Mouse (Mus musculus): ENCODE results near the gene Pcca. TPM values are rescaled to one million over a fixed set of nuclear protein-coding genes. Genes with fewer than 3 reads are reported as not detected.

The Pcca gene
- polyA plus RNA-seq, 1 experiment from 2014 or later = 36.0 TPM

DNA sequence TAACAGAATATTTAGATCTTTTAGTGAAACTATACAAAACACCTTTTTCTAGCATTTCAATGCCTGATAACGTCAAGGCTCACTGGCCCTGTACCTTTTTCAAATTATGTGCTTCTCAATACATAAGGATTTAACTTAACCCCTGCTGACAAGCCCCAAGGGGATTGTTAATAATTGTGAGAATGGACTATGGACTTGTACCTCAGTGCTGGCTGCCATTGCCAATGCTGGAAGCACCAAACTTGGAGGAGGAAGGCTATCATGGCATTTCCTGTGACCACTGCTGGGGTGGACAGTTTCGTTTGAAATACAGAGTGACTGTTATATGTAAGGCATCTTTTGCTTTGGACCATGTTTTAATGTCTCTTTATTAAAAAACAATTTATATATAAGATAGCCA lies 68.6 kb downstream of the Pcca start:
- no peaks in the 10 kb centered on the region for H3K36me3 ChIP-seq (ENCODE audit: insufficient read depth, low read length)
- ATAC-seq (replicated peaks; ENCODE audit: low FRiP score, low read depth) = no peak
- H3K4me3 ChIP-seq (replicated peaks; ENCODE audit: low read depth, low read length) = no peak overlapping the region
- no peaks in the 10 kb centered on the region for H3K9me3 ChIP-seq (replicated peaks; ENCODE audit: low read length)
- DNase-seq (ENCODE audit: low spot score) = no peak
- 69% methylated on average over 2 of the region's 2 CpGs for WGBS
- no peak overlapping the region for H3K27ac ChIP-seq
- no peak overlapping the region for H3K4me2 ChIP-seq (ENCODE audit: low read length)
- no peaks in the 10 kb centered on the region for H3K4me1 ChIP-seq (replicated peaks; ENCODE audit: insufficient read depth, low read length)
- no peaks in the 10 kb centered on the region for H3K27me3 ChIP-seq (ENCODE audit: insufficient read depth, low read length)
- no peak overlapping the region for H3K9ac ChIP-seq (ENCODE audit: low read depth, low read length)
- no peak for TF ChIP-seq CTCF (IDR thresholded peaks at IDR 0.05; ENCODE audit: low read depth)

- Histone ChIP-seq H3K27me3 (ENCODE audit: insufficient read depth, low read length) (no peaks in the 10 kb centered on the region), H3K4me1 (replicated peaks; ENCODE audit: insufficient read depth, low read length) (no peaks in the 10 kb centered on the region), H3K9ac (ENCODE audit: low read depth, low read length) (no peak overlapping the region), H3K36me3 (ENCODE audit: insufficient read depth, low read length) (no peaks in the 10 kb centered on the region), H3K27ac (no peak overlapping the region), H3K4me2 (ENCODE audit: low read length) (no peak overlapping the region), H3K9me3 (replicated peaks; ENCODE audit: low read length) (no peaks in the 10 kb centered on the region), H3K4me3 (replicated peaks; ENCODE audit: low read depth, low read length) (no peak overlapping the region)
- ATAC-seq (replicated peaks; ENCODE audit: low FRiP score, low read depth) (peak; percentile 71; the same call in 1 of the 2 replicates), DNase-seq (ENCODE audit: low spot score) (peak; percentile 38)
- TF ChIP-seq CTCF (IDR thresholded peaks at IDR 0.05; ENCODE audit: low read depth) = no peak
- 71% methylated on average over 1 of the region's 1 CpGs for WGBS
These were observed 72.4 kb downstream of the Pcca start for GRCm38 (mm10) chr14:122606499-122606898.

GRCm38 (mm10) chr14:122607456-122607855 lies 73.3 kb downstream of the Pcca start:
- H3K9ac ChIP-seq (ENCODE audit: low read depth, low read length) = no peak overlapping the region
- H3K9me3 ChIP-seq (replicated peaks; ENCODE audit: low read length) = no peaks in the 10 kb centered on the region
- no peak overlapping the region for H3K27ac ChIP-seq
- no peaks in the 10 kb centered on the region for H3K27me3 ChIP-seq (ENCODE audit: insufficient read depth, low read length)
- DNase-seq (ENCODE audit: low spot score) (no peak), ATAC-seq (replicated peaks; ENCODE audit: low FRiP score, low read depth) (no peak)
- no peaks in the 10 kb centered on the region for H3K36me3 ChIP-seq (ENCODE audit: insufficient read depth, low read length)
- TF ChIP-seq CTCF (IDR thresholded peaks at IDR 0.05; ENCODE audit: low read depth) = no peak
- no peaks in the 10 kb centered on the region for H3K4me1 ChIP-seq (replicated peaks; ENCODE audit: insufficient read depth, low read length)
- 83% methylated on average over 4 of the region's 4 CpGs for WGBS
- H3K4me2 ChIP-seq (ENCODE audit: low read length) = no peak overlapping the region
- H3K4me3 ChIP-seq (replicated peaks; ENCODE audit: low read depth, low read length) = no peak overlapping the region

- Histone ChIP-seq H3K4me2 (ENCODE audit: low read length) (no peak overlapping the region), H3K27me3 (ENCODE audit: insufficient read depth, low read length) (no peaks in the 10 kb centered on the region)
- 81% methylated on average over 2 of the region's 2 CpGs for WGBS
These were observed 74.2 kb downstream of the Pcca start for GRCm38 (mm10) chr14:122608323-122608722.

DNA sequence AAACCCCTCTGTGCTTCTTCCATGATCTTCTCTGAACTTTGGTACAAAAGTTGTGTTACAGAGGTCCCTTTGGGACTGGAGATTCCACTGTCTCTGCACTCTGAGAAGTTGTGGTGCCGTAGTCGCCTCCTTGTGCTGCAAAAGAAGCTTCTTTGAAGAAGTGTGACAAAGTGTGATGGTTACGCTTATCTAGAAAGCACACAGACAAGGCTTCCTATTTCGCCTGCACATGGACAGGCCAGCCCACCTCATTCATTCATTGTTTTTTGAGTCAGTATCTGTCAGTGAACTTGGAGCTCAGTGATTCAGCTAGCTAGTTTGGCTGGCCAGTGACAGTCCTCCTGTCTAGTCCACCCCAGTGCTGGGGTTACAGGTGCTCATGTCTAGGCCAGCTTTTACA lies 76.9 kb downstream of the Pcca start:
- no peak overlapping the region for H3K4me3 ChIP-seq (replicated peaks; ENCODE audit: low read depth, low read length)
- ATAC-seq (replicated peaks; ENCODE audit: low FRiP score, low read depth) = no peak
- H3K27me3 ChIP-seq (ENCODE audit: insufficient read depth, low read length) = no peaks in the 10 kb centered on the region
- H3K9ac ChIP-seq (ENCODE audit: low read depth, low read length) = no peak overlapping the region
- H3K4me1 ChIP-seq (replicated peaks; ENCODE audit: insufficient read depth, low read length) = no peaks in the 10 kb centered on the region
- no peak overlapping the region for H3K4me2 ChIP-seq (ENCODE audit: low read length)
- DNase-seq (ENCODE audit: low spot score) = no peak
- 86% methylated on average over 4 of the region's 4 CpGs for whole genome bisulfite sequencing
- H3K36me3 ChIP-seq (ENCODE audit: insufficient read depth, low read length) = no peaks in the 10 kb centered on the region
- no peak overlapping the region for H3K27ac ChIP-seq
- TF ChIP-seq CTCF (IDR thresholded peaks at IDR 0.05; ENCODE audit: low read depth) = no peak
- H3K9me3 ChIP-seq (replicated peaks; ENCODE audit: low read length) = no peaks in the 10 kb centered on the region

More at GRCm38 (mm10) chr14:122608323-122608722, 74.2 kb downstream of the Pcca start:
- no peaks in the 10 kb centered on the region for H3K9me3 ChIP-seq (replicated peaks; ENCODE audit: low read length)
- H3K4me3 ChIP-seq (replicated peaks; ENCODE audit: low read depth, low read length) = no peak overlapping the region
- TF ChIP-seq CTCF (IDR thresholded peaks at IDR 0.05; ENCODE audit: low read depth) = no peak
- H3K27ac ChIP-seq = no peak overlapping the region
- no peaks in the 10 kb centered on the region for H3K36me3 ChIP-seq (ENCODE audit: insufficient read depth, low read length)
- ATAC-seq (replicated peaks; ENCODE audit: low FRiP score, low read depth) (no peak), DNase-seq (ENCODE audit: low spot score) (no peak)
- no peaks in the 10 kb centered on the region for H3K4me1 ChIP-seq (replicated peaks; ENCODE audit: insufficient read depth, low read length)
- no peak overlapping the region for H3K9ac ChIP-seq (ENCODE audit: low read depth, low read length)

DNA sequence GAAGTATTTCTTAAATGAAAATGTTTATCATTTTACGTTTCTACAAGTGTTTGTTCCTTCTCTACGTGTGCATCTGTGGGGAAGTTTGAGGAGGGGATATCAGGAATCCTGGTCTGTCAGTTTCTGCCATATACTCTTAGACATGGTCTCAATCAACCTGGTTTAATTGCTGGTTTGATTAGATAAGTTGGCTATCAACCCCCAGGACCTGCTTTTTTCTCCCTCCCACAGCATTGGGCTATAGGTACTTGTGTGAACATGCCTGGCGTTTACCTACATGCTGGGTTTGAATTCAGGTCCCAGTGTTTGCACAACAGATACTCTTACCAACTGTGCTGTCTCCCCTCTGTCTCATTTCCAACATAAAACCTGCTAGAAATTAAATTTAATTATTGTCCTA lies 78.2 kb downstream of the Pcca start:
- no peaks in the 10 kb centered on the region for H3K9me3 ChIP-seq (replicated peaks; ENCODE audit: low read length)
- ATAC-seq (replicated peaks; ENCODE audit: low FRiP score, low read depth) = no peak
- no peak for DNase-seq (ENCODE audit: low spot score)
- no peak overlapping the region for H3K27ac ChIP-seq
- H3K4me1 ChIP-seq (replicated peaks; ENCODE audit: insufficient read depth, low read length) = no peaks in the 10 kb centered on the region
- H3K4me3 ChIP-seq (replicated peaks; ENCODE audit: low read depth, low read length) = no peak overlapping the region
- H3K27me3 ChIP-seq (ENCODE audit: insufficient read depth, low read length) = no peaks in the 10 kb centered on the region
- H3K36me3 ChIP-seq (ENCODE audit: insufficient read depth, low read length) = no peaks in the 10 kb centered on the region
- no peak for TF ChIP-seq CTCF (IDR thresholded peaks at IDR 0.05; ENCODE audit: low read depth)
- WGBS = 91% methylated on average over 3 of the region's 3 CpGs
- H3K4me2 ChIP-seq (ENCODE audit: low read length) = no peak overlapping the region
- no peak overlapping the region for H3K9ac ChIP-seq (ENCODE audit: low read depth, low read length)

DNA sequence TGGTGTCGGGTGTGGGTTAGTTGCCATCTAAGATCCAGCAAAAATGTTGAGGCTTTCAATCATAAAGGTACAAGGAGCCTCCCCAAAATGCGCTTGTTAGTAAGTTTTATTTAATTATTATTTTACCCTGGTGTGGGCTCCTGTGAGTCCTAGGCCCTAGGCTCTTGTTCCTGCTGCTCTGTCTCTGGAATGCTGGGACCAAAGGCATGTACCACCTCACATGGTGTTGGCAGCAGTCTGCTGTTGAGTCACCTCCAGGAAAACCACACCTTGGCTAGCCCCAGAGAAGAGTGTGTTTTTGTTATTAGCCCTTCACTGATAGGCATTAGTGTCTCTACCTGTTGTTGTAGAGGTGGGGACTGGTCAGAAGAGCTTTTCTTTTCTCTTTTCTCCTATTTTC lies 83.5 kb downstream of the Pcca start:
- no peaks in the 10 kb centered on the region for H3K9me3 ChIP-seq (replicated peaks; ENCODE audit: low read length)
- no peak overlapping the region for H3K9ac ChIP-seq (ENCODE audit: low read depth, low read length)
- no peak for TF ChIP-seq CTCF (IDR thresholded peaks at IDR 0.05; ENCODE audit: low read depth)
- no peak overlapping the region for H3K4me3 ChIP-seq (replicated peaks; ENCODE audit: low read depth, low read length)
- no peak for ATAC-seq (replicated peaks; ENCODE audit: low FRiP score, low read depth)
- H3K36me3 ChIP-seq (ENCODE audit: insufficient read depth, low read length) = no peaks in the 10 kb centered on the region
- H3K4me2 ChIP-seq (ENCODE audit: low read length) = no peak overlapping the region
- no peaks in the 10 kb centered on the region for H3K4me1 ChIP-seq (replicated peaks; ENCODE audit: insufficient read depth, low read length)
- no peak overlapping the region for H3K27ac ChIP-seq
- H3K27me3 ChIP-seq (ENCODE audit: insufficient read depth, low read length) = no peaks in the 10 kb centered on the region
- WGBS = 92% methylated on average over 2 of the region's 2 CpGs
- no peak for DNase-seq (ENCODE audit: low spot score)
